Mouse (Mus musculus): Measurements from ENCODE around the gene Bmt2. TPM values are rescaled to one million over a fixed set of nuclear protein-coding genes. Genes with fewer than 3 reads are reported as not detected.

Gene Bmt2
- polyA plus RNA-seq, 1 experiment from 2014 or later, result 23.5 TPM

DNA sequence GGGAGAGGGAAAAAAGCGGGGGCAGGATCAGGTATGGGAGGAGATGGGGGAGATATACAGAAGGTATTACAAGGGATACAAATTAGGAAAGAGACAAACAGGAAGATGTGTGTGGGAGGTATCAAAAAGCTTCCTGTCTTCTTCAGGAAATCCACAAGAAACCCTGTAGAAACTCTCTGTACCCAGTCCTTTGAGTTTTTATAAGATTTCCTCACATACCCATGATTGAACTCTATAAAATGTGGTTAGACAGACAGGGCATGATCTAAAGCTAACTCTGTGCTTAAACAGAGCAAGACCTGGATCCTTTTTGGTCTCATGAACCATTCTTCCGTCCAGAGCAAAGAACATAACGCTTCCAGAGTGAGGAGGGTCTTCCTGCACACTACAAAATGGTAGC, 26.9 kb downstream of the Bmt2 start:
- Histone ChIP-seq H3K9ac (ENCODE audit: low read length) (no peak overlapping the region), H3K4me1 (ENCODE audit: control insufficient read depth, insufficient read depth, low read length) (no peaks in the 10 kb centered on the region), H3K36me3 (ENCODE audit: control insufficient read depth, insufficient read depth, low read length) (no peaks in the 10 kb centered on the region), H3K9me3 (ENCODE audit: control insufficient read depth, low read length) (no peaks in the 10 kb centered on the region), H3K4me2 (ENCODE audit: low read depth, severe bottlenecking) (no peak overlapping the region), H3K27me3 (ENCODE audit: control insufficient read depth, insufficient read depth, low read length) (no peaks in the 10 kb centered on the region), H3K4me3 (ENCODE audit: low read depth, low read length) (no peak overlapping the region), H3K27ac (replicated peaks; ENCODE audit: low read depth, low read length) (no peak overlapping the region)
- WGBS, result 93% methylated on average over 3 of the region's 3 CpGs
- ATAC-seq (ENCODE audit: insufficient number of reproducible peaks, low FRiP score, low TSS enrichment, low read depth) (no peak), DNase-seq (ENCODE audit: low spot score) (no peak)

GRCm38 (mm10) chr6:13648305-13648704, 29.5 kb downstream of the Bmt2 start:
- no peak for ATAC-seq (ENCODE audit: insufficient number of reproducible peaks, low FRiP score, low TSS enrichment, low read depth)

GRCm38 (mm10) chr6:13636582-13636989, 41.2 kb downstream of the Bmt2 start:
- Histone ChIP-seq H3K9me3 (ENCODE audit: control insufficient read depth, low read length) (no peaks in the 10 kb centered on the region), H3K27me3 (ENCODE audit: control insufficient read depth, insufficient read depth, low read length) (no peaks in the 10 kb centered on the region), H3K27ac (replicated peaks; ENCODE audit: low read depth, low read length) (no peak overlapping the region), H3K9ac (ENCODE audit: low read length) (no peak overlapping the region), H3K4me3 (ENCODE audit: low read depth, low read length) (no peak overlapping the region), H3K4me1 (ENCODE audit: control insufficient read depth, insufficient read depth, low read length) (no peaks in the 10 kb centered on the region), H3K4me2 (ENCODE audit: low read depth, severe bottlenecking) (no peak overlapping the region), H3K36me3 (ENCODE audit: control insufficient read depth, insufficient read depth, low read length) (no peaks in the 10 kb centered on the region)
- no peak for ATAC-seq (ENCODE audit: insufficient number of reproducible peaks, low FRiP score, low TSS enrichment, low read depth)
- WGBS, result 76% methylated on average over 3 of the region's 3 CpGs
- no peak for DNase-seq (ENCODE audit: low spot score)

More at GRCm38 (mm10) chr6:13648305-13648704, 29.5 kb downstream of the Bmt2 start:
- Histone ChIP-seq H3K27ac (replicated peaks; ENCODE audit: low read depth, low read length) (no peak overlapping the region), H3K9ac (ENCODE audit: low read length) (no peak overlapping the region), H3K27me3 (ENCODE audit: control insufficient read depth, insufficient read depth, low read length) (no peaks in the 10 kb centered on the region), H3K9me3 (ENCODE audit: control insufficient read depth, low read length) (no peaks in the 10 kb centered on the region), H3K4me2 (ENCODE audit: low read depth, severe bottlenecking) (no peak overlapping the region), H3K4me3 (ENCODE audit: low read depth, low read length) (no peak overlapping the region), H3K36me3 (ENCODE audit: control insufficient read depth, insufficient read depth, low read length) (no peaks in the 10 kb centered on the region), H3K4me1 (ENCODE audit: control insufficient read depth, insufficient read depth, low read length) (no peaks in the 10 kb centered on the region)
- DNase-seq (ENCODE audit: low spot score), result no peak

GRCm38 (mm10) chr6:13632571-13632970, 45.2 kb downstream of the Bmt2 start:
- H3K4me1 ChIP-seq (ENCODE audit: control insufficient read depth, insufficient read depth, low read length), result no peaks in the 10 kb centered on the region
- 0 out of 2 replicates have a peak, but pooled peaks have one; percentile 44 for ATAC-seq (ENCODE audit: insufficient number of reproducible peaks, low FRiP score, low TSS enrichment, low read depth)
- H3K9ac ChIP-seq (ENCODE audit: low read length), result no peak overlapping the region
- WGBS, result 73% methylated on average over 1 of the region's 1 CpGs
- no peak overlapping the region for H3K27ac ChIP-seq (replicated peaks; ENCODE audit: low read depth, low read length)
- no peaks in the 10 kb centered on the region for H3K9me3 ChIP-seq (ENCODE audit: control insufficient read depth, low read length)
- no peak overlapping the region for H3K4me3 ChIP-seq (ENCODE audit: low read depth, low read length)
- no peak overlapping the region for H3K4me2 ChIP-seq (ENCODE audit: low read depth, severe bottlenecking)
- H3K27me3 ChIP-seq (ENCODE audit: control insufficient read depth, insufficient read depth, low read length), result no peaks in the 10 kb centered on the region
- no peak for DNase-seq (ENCODE audit: low spot score)
- H3K36me3 ChIP-seq (ENCODE audit: control insufficient read depth, insufficient read depth, low read length), result no peaks in the 10 kb centered on the region

DNA sequence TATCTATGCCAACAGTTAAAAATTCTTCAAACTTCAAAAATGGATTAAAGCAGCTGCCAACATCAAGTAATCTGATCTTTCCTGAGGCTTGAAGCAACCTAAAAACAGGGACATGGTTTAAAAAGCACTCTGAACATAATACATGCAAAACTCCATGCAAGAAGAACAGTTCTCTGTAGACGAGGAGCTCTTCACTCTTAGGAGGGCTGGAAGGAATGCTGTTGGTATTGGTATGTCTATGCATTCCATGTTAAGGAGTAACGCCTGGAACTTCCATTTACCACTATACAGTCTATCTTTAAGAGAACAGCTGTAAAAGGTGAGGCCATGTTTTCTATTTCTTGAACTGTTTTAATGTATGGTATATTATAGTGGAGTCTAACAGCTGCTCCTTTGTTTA, 47.2 kb downstream of the Bmt2 start:
- no peaks in the 10 kb centered on the region for H3K27me3 ChIP-seq (ENCODE audit: control insufficient read depth, insufficient read depth, low read length)
- ATAC-seq (ENCODE audit: insufficient number of reproducible peaks, low FRiP score, low TSS enrichment, low read depth), result no peak
- no peak overlapping the region for H3K9ac ChIP-seq (ENCODE audit: low read length)

DNA sequence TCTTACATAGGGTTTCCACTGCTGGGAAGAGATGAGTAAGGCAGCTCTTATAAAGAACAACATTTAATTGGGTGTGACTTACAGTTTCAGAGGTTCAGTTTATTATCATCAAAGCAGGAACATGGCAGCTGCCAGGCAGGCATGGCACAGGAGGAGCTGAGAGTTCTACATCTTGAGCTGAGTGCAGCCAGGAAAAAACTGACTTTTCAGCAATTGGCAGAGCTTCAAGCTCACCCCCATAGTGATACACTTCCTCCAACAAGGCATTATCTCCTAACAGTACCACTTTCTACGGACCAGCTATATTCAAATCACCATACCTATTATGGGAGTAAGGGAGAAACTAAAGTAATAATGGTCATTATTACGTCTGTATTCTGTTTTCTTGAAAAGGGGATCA, 58.1 kb downstream of the Bmt2 start:
- H3K4me3 ChIP-seq (ENCODE audit: low read depth, low read length), result no peak overlapping the region
- no peak overlapping the region for H3K4me2 ChIP-seq (ENCODE audit: low read depth, severe bottlenecking)
- H3K27ac ChIP-seq (replicated peaks; ENCODE audit: low read depth, low read length), result no peak overlapping the region
- H3K9ac ChIP-seq (ENCODE audit: low read length), result no peak overlapping the region
- DNase-seq (ENCODE audit: low spot score) (no peak), ATAC-seq (ENCODE audit: insufficient number of reproducible peaks, low FRiP score, low TSS enrichment, low read depth) (no peak)
- H3K4me1 ChIP-seq (ENCODE audit: control insufficient read depth, insufficient read depth, low read length), result no peaks in the 10 kb centered on the region
- no peaks in the 10 kb centered on the region for H3K9me3 ChIP-seq (ENCODE audit: control insufficient read depth, low read length)
- no peaks in the 10 kb centered on the region for H3K27me3 ChIP-seq (ENCODE audit: control insufficient read depth, insufficient read depth, low read length)
- H3K36me3 ChIP-seq (ENCODE audit: control insufficient read depth, insufficient read depth, low read length), result no peaks in the 10 kb centered on the region
- WGBS, result 81% methylated on average over 2 of the region's 2 CpGs

More for the DNA sequence above, 47.2 kb downstream of the Bmt2 start:
- WGBS, result 70% methylated on average over 2 of the region's 2 CpGs
- H3K36me3 ChIP-seq (ENCODE audit: control insufficient read depth, insufficient read depth, low read length), result no peaks in the 10 kb centered on the region
- no peaks in the 10 kb centered on the region for H3K9me3 ChIP-seq (ENCODE audit: control insufficient read depth, low read length)
- no peak overlapping the region for H3K4me2 ChIP-seq (ENCODE audit: low read depth, severe bottlenecking)
- DNase-seq (ENCODE audit: low spot score), result no peak
- H3K27ac ChIP-seq (replicated peaks; ENCODE audit: low read depth, low read length), result no peak overlapping the region
- no peaks in the 10 kb centered on the region for H3K4me1 ChIP-seq (ENCODE audit: control insufficient read depth, insufficient read depth, low read length)
- no peak overlapping the region for H3K4me3 ChIP-seq (ENCODE audit: low read depth, low read length)

DNA sequence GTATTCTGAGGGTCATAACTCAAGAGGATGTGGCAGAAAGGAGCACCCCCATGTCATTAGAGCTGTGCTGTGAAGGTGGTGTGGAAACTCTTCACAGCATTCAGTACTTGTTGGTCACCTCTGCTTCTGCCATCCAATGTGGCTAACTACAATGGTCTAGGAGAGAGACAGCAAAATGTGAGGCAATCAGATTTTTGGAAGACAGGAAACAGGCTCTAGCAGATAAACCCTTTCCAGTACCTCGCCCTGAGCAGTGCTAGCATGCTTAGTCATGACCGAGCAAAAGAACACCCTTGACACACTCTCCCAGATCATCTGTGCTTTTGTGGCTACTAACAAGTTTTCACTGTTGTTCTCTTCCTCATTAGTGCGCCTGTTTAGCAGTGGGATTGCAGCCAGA, 60.7 kb downstream of the Bmt2 start:
- H3K4me1 ChIP-seq (ENCODE audit: control insufficient read depth, insufficient read depth, low read length), result no peaks in the 10 kb centered on the region
- no peaks in the 10 kb centered on the region for H3K9me3 ChIP-seq (ENCODE audit: control insufficient read depth, low read length)
- 96% methylated on average over 3 of the region's 3 CpGs for WGBS
- no peak overlapping the region for H3K4me3 ChIP-seq (ENCODE audit: low read depth, low read length)
- H3K4me2 ChIP-seq (ENCODE audit: low read depth, severe bottlenecking), result no peak overlapping the region
- H3K27me3 ChIP-seq (ENCODE audit: control insufficient read depth, insufficient read depth, low read length), result no peaks in the 10 kb centered on the region
- no peak overlapping the region for H3K9ac ChIP-seq (ENCODE audit: low read length)
- no peak overlapping the region for H3K27ac ChIP-seq (replicated peaks; ENCODE audit: low read depth, low read length)
- H3K36me3 ChIP-seq (ENCODE audit: control insufficient read depth, insufficient read depth, low read length), result no peaks in the 10 kb centered on the region
- DNase-seq (ENCODE audit: low spot score), result no peak
- no peak for ATAC-seq (ENCODE audit: insufficient number of reproducible peaks, low FRiP score, low TSS enrichment, low read depth)

DNA sequence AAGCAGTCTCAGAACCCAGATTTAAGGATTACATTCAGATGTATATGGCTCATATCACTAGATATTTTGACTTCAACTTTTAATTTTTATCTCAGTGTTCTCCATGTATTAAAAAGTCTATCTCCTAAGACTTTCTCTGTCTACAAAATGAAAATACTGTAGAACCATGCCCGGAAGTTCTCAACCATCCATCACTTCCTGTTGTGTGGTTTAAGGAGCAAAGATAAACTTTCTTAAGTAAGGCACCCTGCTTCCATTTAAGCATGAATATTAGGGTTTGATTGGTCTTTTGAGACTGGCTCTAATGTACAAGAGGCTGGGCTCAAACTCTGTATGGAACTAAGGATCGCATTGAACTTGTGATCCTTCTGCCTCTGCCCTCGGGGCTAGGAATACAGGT, 63.2 kb downstream of the Bmt2 start:
- Histone ChIP-seq H3K36me3 (ENCODE audit: control insufficient read depth, insufficient read depth, low read length) (no peaks in the 10 kb centered on the region), H3K4me2 (ENCODE audit: low read depth, severe bottlenecking) (no peak overlapping the region), H3K4me1 (ENCODE audit: control insufficient read depth, insufficient read depth, low read length) (no peaks in the 10 kb centered on the region), H3K27ac (replicated peaks; ENCODE audit: low read depth, low read length) (no peak overlapping the region), H3K9me3 (ENCODE audit: control insufficient read depth, low read length) (no peaks in the 10 kb centered on the region), H3K27me3 (ENCODE audit: control insufficient read depth, insufficient read depth, low read length) (no peaks in the 10 kb centered on the region), H3K9ac (ENCODE audit: low read length) (no peak overlapping the region), H3K4me3 (ENCODE audit: low read depth, low read length) (no peak overlapping the region)
- no peak for ATAC-seq (ENCODE audit: insufficient number of reproducible peaks, low FRiP score, low TSS enrichment, low read depth)
- no peak for DNase-seq (ENCODE audit: low spot score)
- WGBS, result 94% methylated on average over 3 of the region's 3 CpGs

GRCm38 (mm10) chr6:13613671-13614070, 64.1 kb downstream of the Bmt2 start:
- Histone ChIP-seq H3K4me1 (ENCODE audit: control insufficient read depth, insufficient read depth, low read length) (no peaks in the 10 kb centered on the region), H3K4me3 (ENCODE audit: low read depth, low read length) (no peak overlapping the region), H3K36me3 (ENCODE audit: control insufficient read depth, insufficient read depth, low read length) (no peaks in the 10 kb centered on the region), H3K9ac (ENCODE audit: low read length) (no peak overlapping the region), H3K27ac (replicated peaks; ENCODE audit: low read depth, low read length) (no peak overlapping the region), H3K9me3 (ENCODE audit: control insufficient read depth, low read length) (no peaks in the 10 kb centered on the region), H3K27me3 (ENCODE audit: control insufficient read depth, insufficient read depth, low read length) (no peaks in the 10 kb centered on the region), H3K4me2 (ENCODE audit: low read depth, severe bottlenecking) (no peak overlapping the region)
- DNase-seq (ENCODE audit: low spot score) (no peak), ATAC-seq (ENCODE audit: insufficient number of reproducible peaks, low FRiP score, low TSS enrichment, low read depth) (no peak)
- WGBS, result 70% methylated on average over 3 of the region's 3 CpGs

All from limb, embryonic 11.5 days (tissue).